Mouse (Mus musculus) cerebellum, postnatal 4 days (tissue): ENCODE data around the gene Ubl4b.

Experiments
- DNase-seq, 2 experiments: peaks; one replicate each; pipeline ENCODE4 v3.0.0; 2022; ENCODE audit warnings: low spot score in 2 of 2, mixed read lengths in 1 of 2

Gene Ubl4b

DNA sequence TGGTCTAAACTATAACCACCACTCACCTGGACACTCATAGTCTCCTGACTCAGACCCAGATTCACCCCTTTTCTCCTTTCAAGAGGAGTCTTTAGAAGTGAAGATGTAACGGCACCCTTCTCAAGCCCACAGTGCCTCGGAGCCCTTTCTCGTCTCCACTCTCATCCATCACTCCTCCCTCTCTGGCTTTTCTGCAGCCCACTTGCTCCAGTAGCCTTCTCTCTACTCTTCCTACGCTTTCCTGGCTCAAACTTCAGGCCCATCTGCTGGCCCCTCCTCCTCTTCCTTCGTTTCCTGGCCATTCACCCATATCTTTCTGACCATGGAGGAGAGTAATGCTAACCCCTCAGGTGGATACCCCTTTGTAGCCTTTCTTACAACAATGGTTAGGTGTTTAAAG, 33.9 kb downstream of the Ubl4b start:
- no peak for DNase-seq

GRCm38 (mm10) chr3:107517631-107518108, 37.2 kb downstream of the Ubl4b start, which contains the start of gene Slc6a17:
Gene Slc6a17 (minus strand): TSS chr3:107518018.
- DNase-seq = peak; percentile 50 to 56

- DNase-seq = peak in 1 of 2 experiments; percentile 55
These were observed 37.9 kb downstream of the Ubl4b start for GRCm38 (mm10) chr3:107516776-107517630.

GRCm38 (mm10) chr3:107515989-107516388, 38.9 kb downstream of the Ubl4b start:
- DNase-seq = no peak

GRCm38 (mm10) chr3:107511416-107511815, 43.5 kb downstream of the Ubl4b start:
- no peak for DNase-seq

- no peak for DNase-seq
These were observed 46.2 kb downstream of the Ubl4b start for GRCm38 (mm10) chr3:107508696-107509095.

DNA sequence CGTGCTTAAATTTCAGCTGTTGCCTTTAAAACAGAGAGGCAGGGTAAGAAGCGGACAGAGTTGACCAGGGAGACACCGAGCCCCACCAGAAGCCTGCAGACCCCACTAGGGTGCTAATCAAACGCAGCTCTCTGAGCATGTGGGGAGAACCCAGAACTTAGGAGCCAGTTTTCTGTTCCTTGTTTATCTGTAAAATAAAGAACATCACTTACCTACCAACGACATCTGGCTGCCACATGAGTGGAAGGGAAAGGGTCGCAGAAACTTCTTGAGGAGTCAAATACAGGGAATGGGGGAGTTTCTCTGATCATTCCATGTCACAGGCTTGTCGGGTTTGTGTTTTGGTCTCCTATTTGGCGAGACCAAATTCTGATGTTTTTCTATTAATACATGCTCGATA, 46.9 kb downstream of the Ubl4b start:
- DNase-seq = no peak

DNA sequence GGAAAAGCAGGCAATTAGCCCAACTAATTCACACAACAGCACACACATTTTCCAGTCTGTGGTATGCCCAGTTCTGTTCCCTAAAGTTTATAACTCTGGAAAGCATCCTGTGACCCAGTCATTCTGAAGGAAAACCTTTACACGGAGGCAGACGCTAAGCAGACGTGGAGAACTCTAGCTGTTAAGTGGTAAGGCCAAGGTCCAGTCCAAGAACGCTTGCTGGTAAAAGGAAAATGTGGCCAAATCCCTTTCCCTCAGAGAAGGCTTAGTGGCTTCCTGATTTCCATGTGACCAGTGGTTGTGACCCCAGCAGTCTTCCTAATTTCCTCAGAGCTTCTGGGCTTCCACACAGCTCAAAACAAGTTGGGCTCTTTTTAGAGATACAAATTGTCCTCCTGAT, 48.3 kb downstream of the Ubl4b start:
- no peak for DNase-seq

DNA sequence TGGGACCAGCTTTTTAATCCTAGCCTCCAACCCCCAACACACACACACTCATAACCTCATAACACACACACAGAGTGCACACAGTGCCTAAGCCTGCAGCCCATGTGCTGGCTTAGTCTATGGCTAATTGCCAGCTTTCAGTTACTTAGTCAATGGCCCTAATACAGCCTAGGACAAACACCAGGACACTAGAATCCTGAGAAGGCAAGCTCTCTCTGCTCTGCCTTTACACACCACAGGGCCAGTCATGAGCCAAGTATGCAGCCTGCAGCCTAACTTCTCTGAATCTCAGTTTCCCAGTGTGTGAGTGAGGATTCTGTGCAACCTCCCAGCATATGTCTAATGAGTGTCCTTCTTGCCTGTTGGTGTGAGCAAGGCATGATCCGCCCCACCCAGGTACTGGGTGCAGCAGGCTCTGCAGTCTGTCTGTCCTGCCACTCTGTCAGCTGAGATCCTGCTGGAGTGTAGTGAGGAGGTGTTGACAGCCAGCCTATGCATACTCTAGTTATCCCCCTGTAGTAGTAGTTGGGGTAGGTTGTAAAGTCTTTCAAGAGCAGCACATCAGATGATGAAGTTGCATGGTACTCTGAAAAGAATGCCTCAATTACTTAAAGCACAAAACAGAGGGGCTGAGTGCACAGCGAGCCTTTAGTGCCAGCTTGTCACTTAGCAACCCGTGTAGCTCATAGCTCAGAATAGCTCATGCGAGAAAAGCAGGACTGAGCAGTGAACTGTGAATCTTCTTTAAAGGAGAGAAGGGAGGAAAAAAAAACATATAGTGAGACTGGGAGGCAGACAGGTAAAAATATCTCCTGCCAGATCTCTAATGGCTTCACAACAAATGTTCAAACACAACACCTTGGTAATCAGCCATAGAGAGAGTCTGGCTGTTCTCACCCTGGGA, 49.2 kb downstream of the Ubl4b start:
- no peak for DNase-seq

DNA sequence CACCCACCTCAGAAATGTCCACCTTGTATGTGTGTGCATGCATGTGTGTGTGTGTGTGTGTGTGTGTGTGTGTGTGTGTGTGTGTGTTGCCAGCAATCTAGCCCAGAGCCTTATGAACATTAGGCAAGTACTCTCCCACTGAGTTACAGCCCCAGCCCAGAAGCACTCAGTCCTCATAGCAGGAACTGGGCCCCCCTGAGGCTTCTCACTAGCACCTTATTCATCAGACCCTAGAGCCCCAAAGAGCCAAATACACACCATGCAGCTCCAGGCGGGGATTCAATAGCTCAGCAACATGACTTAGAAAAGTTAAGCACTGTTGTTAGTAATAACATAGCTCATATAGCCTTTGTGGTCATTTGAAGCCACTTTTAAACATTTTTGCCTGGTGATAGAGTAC, 50.3 kb downstream of the Ubl4b start:
- DNase-seq = no peak

DNA sequence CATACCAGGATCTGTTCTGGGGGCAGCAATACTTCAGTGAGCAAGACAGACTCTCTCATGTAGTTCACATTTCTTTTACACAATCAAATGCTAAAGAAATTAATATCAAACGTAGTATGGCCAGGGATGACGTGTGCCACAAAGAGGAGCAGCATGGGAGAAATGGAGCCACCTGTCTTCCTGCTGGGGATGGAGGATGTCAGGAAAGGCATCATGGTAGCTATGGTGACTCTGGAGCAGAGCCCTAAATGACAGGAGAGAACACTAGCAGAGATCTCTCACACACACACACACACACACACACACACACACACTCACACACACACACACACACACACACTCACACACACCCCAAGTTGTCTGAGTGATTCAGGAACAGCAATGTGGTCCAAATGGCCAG, 51.2 kb downstream of the Ubl4b start:
- DNase-seq = no peak
